Mouse (Mus musculus): ENCODE measurements around the gene Rad54l2.
A peak's percentile ranks its signal among the peaks of the same experiment; 100 is the strongest.

The Rad54l2 gene

GRCm38 (mm10) chr9:106739962-106740361, 49.0 kb downstream of the Rad54l2 start:
- DNase-seq = no peak

- no peak for DNase-seq
Measured at GRCm38 (mm10) chr9:106739056-106739455, 49.9 kb downstream of the Rad54l2 start.

GRCm38 (mm10) chr9:106738199-106738985, 50.6 kb downstream of the Rad54l2 start:
- DNase-seq = no peak

- no peak for DNase-seq
Measured at GRCm38 (mm10) chr9:106733690-106734089, 55.3 kb downstream of the Rad54l2 start.

GRCm38 (mm10) chr9:106729416-106729815, 59.6 kb downstream of the Rad54l2 start:
- DNase-seq = no peak

GRCm38 (mm10) chr9:106726891-106727290, 62.1 kb downstream of the Rad54l2 start:
- no peak for DNase-seq

GRCm38 (mm10) chr9:106725435-106725834, 63.6 kb downstream of the Rad54l2 start:
- no peak for DNase-seq

- no peak for DNase-seq
Measured at GRCm38 (mm10) chr9:106724864-106725263, 64.1 kb downstream of the Rad54l2 start.

GRCm38 (mm10) chr9:106716729-106717128, 72.3 kb downstream of the Rad54l2 start:
- DNase-seq = no peak

GRCm38 (mm10) chr9:106716232-106716631, 72.8 kb downstream of the Rad54l2 start:
- DNase-seq = no peak

GRCm38 (mm10) chr9:106712470-106712869, 76.5 kb downstream of the Rad54l2 start:
- DNase-seq = no peak

- DNase-seq = no peak
Measured at GRCm38 (mm10) chr9:106692973-106693481, 96.0 kb downstream of the Rad54l2 start.

GRCm38 (mm10) chr9:106688834-106689233, 100.2 kb downstream of the Rad54l2 start:
- no peak for DNase-seq

GRCm38 (mm10) chr9:106686983-106687650, 101.9 kb downstream of the Rad54l2 start:
- peak; percentile 78 for DNase-seq

- peak; percentile 87 for DNase-seq
Measured at GRCm38 (mm10) chr9:106685249-106686101, 103.5 kb downstream of the Rad54l2 start, which contains the start of gene Tex264. Gene Tex264, minus strand, starts transcription at chr9:106685927.

- DNase-seq = peak; percentile 26
Measured at GRCm38 (mm10) chr9:106684918-106685248, 104.1 kb downstream of the Rad54l2 start.

- no peak for DNase-seq
Measured at GRCm38 (mm10) chr9:106684093-106684872, 104.7 kb downstream of the Rad54l2 start.

- DNase-seq = no peak
Measured at GRCm38 (mm10) chr9:106681026-106681425, 108.0 kb downstream of the Rad54l2 start.

- no peak for DNase-seq
Measured at GRCm38 (mm10) chr9:106678242-106678641, 110.8 kb downstream of the Rad54l2 start.

- no peak for DNase-seq
Measured at GRCm38 (mm10) chr9:106677702-106678101, 111.3 kb downstream of the Rad54l2 start.

GRCm38 (mm10) chr9:106676571-106676970, 112.4 kb downstream of the Rad54l2 start:
- DNase-seq = no peak

GRCm38 (mm10) chr9:106675965-106676364, 113.0 kb downstream of the Rad54l2 start:
- no peak for DNase-seq
